Mouse (Mus musculus): Measurements from ENCODE around the gene Scn7a. TPM values are rescaled to one million over a fixed set of nuclear protein-coding genes. Genes with fewer than 3 reads are reported as not detected.

The Scn7a gene
- polyA plus RNA-seq, 1 experiment, result not detected

DNA sequence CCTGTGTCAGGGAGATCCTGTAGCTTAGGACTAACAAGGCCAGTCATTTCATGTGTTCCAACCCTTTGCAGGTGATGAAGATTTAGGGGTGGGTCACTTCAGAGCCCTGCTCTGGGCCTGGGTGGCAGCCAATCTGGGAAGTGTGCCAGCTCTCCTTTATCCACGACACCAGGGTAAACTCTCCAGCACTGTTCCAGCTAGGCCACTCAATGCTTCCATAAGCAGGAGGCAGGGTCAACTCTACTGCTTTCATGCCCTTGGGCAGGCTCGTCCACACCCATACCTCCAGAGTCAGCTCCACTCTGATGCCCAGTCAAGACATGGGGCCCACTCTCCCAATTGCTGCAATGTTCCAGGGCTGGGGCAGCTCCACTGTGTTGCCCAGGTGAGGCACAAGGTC is 129.3 kb downstream of the Scn7a start:
- no peak overlapping the region for H3K27ac ChIP-seq (ENCODE audit: control insufficient read depth, insufficient read depth, low read depth, low read length, poor library complexity)
- no peaks in the 10 kb centered on the region for H3K4me1 ChIP-seq (ENCODE audit: control insufficient read depth, insufficient read depth, low read length)
- TF ChIP-seq CTCF (IDR thresholded peaks at IDR 0.05; ENCODE audit: control insufficient read depth, insufficient read depth, low read length), result no peak
- 75% methylated on average over 2 of the region's 2 CpGs for WGBS
- no peak overlapping the region for H3K4me3 ChIP-seq (replicated peaks; ENCODE audit: control insufficient read depth, low read depth, low read length)

DNA sequence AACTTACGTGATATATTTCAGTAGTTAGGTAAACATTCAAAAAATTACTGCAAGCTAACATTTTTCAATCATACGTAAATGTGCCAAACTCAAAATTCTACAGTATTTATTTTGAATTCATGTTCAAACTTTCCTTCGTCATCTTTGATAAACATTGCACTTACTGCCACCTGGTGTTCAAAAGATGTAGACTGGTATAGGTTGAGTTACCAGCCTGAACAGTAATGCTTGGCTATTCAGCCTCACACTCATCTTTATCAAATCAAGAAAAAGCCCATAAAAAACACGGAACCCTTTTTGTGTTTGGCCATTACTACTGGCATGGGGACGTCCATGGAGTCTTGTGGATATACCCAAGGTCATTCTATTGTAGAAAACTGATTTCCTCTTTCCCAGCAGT is 140.3 kb downstream of the Scn7a start:
- Histone ChIP-seq H3K27ac (ENCODE audit: control insufficient read depth, insufficient read depth, low read depth, low read length, poor library complexity) (no peak overlapping the region), H3K4me3 (replicated peaks; ENCODE audit: control insufficient read depth, low read depth, low read length) (no peak overlapping the region), H3K4me1 (ENCODE audit: control insufficient read depth, insufficient read depth, low read length) (no peaks in the 10 kb centered on the region)
- WGBS, result 24% methylated on average over 5 of the region's 5 CpGs
- no peak for TF ChIP-seq CTCF (IDR thresholded peaks at IDR 0.05; ENCODE audit: control insufficient read depth, insufficient read depth, low read length)
- TF ChIP-seq POLR2A (IDR thresholded peaks at IDR 0.05; ENCODE audit: borderline replicate concordance, control insufficient read depth, low read depth, low read length), result no peak

DNA sequence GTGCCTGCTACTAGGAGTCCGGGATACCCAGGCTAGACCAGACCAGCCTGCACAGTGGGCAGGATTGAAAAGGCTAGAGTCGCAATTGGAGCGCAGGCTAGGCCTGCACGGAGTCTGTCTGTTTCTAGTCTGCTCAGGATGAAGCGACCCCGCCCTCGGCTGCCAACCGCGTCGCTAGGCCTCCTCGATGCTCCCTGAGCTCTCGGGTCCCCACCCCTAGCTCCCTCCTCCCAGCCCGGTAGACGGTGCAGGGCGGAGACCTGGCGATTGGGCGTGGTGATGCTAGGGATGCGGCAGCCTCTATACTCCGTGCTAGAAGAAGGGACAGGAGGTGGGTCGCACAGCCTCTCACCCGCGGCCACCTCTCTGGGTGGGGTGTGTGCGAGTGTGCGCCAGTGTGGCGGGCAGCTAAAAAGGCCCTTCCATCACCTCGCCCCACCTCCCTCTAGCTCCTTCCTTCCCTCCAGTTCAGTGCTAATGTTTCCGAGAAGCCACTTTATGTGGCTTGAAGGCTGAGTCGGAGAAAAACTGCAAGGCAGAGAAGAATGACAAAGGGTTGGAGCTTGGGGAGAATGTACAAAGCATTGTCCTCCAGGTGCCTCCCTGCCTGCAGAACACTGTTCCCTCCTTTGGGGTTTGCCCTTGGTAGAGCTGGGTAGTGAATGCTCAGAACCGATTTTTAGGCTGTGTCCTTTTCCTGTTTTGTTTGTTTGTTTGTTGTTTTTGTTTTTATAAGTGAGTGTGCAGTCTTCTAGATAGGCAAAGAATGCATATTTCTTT is 149.9 kb downstream of the Scn7a start, which contains the start of gene Scn9a:
Gene Scn9a (minus strand): TSS at position 383 of the 780 bp plus-strand sequence.
- TF ChIP-seq CTCF (IDR thresholded peaks at IDR 0.05; ENCODE audit: control insufficient read depth, insufficient read depth, low read length) (no peak), POLR2A (IDR thresholded peaks at IDR 0.05; ENCODE audit: borderline replicate concordance, control insufficient read depth, low read depth, low read length) (no peak)
- WGBS, result 3% methylated on average over 29 of the region's 29 CpGs
- Histone ChIP-seq H3K27ac (ENCODE audit: control insufficient read depth, insufficient read depth, low read depth, low read length, poor library complexity) (no peak within 1 kb of the TSS; the same call in 1 of the 2 replicates), H3K4me1 (ENCODE audit: control insufficient read depth, insufficient read depth, low read length) (no peaks in the 10 kb centered on the region), H3K4me3 (replicated peaks; ENCODE audit: control insufficient read depth, low read depth, low read length) (no peak within 1 kb of the TSS)

DNA sequence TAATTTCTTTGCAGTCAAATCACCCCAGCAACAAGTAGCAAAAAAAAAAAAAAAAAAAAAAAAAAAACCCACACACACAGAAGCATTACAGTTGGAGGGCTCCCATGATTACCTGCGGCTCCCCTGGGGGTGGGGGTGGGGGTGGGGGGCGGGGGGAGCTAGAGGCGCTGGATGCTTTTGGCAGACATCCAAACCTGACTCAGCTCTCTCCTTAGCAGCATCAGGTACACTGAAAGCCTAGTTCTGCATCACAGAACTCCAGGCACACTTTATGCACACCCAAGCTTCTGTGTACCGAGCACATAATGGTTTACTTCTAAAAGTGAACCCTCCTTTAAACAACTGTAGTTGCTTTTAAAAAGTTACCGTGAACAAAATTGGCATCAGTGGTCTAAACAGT is 152.0 kb downstream of the Scn7a start:
- no peak overlapping the region for H3K27ac ChIP-seq (ENCODE audit: control insufficient read depth, insufficient read depth, low read depth, low read length, poor library complexity)
- WGBS, result 28% methylated on average over 5 of the region's 5 CpGs
- H3K4me3 ChIP-seq (replicated peaks; ENCODE audit: control insufficient read depth, low read depth, low read length), result no peak overlapping the region
- no peak for TF ChIP-seq POLR2A (IDR thresholded peaks at IDR 0.05; ENCODE audit: borderline replicate concordance, control insufficient read depth, low read depth, low read length)
- TF ChIP-seq CTCF (IDR thresholded peaks at IDR 0.05; ENCODE audit: control insufficient read depth, insufficient read depth, low read length), result no peak
- H3K4me1 ChIP-seq (ENCODE audit: control insufficient read depth, insufficient read depth, low read length), result no peaks in the 10 kb centered on the region

Other genes starting within 250 kb of the Scn7a start
- gene Scn9a, start 150.0 kb downstream of the Scn7a start, polyA plus RNA-seq (2011; ENCODE audit: insufficient read depth, insufficient read length, low replicate concordance, missing spikeins), result not detected in 2 replicates

Measured in bone marrow, adult 2 months (tissue).